Mouse (Mus musculus): Measurements from ENCODE around the gene Arhgef33. TPM values are rescaled to one million over a fixed set of nuclear protein-coding genes. Genes with fewer than 3 reads are reported as not detected.

Arhgef33 gene
- total RNA-seq, 1 experiment: 0.98 TPM

DNA sequence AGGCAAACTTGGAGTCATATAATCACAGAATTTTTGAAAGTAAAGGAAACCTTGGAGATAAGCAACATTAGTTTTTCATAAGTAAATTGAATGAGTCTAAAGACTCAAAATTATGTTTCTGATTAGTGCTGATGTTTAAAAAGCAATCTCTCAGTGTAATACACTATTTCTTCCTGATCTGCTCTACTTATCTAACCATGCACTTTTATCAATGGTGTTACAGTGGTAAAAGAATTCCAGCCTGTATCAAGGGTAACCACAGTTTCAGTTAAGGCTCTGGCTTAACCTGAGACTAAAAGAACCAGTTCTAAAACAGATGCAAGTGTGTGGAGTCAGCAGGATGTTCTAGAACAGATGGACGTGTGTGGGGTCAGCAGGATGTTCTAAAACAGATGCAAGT lies 113.8 kb downstream of the Arhgef33 start:
- Histone ChIP-seq H3K9me3 (ENCODE audit: control insufficient read depth, insufficient read depth, low read depth, low read length) (no peaks in the 10 kb centered on the region), H3K36me3 (ENCODE audit: control insufficient read depth, insufficient read depth, low read length, poor library complexity, severe bottlenecking) (peaks cover 10% of the 10 kb centered on the region), H3K27ac (ENCODE audit: insufficient read depth, low read depth, low read length, poor library complexity, severe bottlenecking) (no peak overlapping the region), H3K4me3 (ENCODE audit: insufficient read depth in 1 of 2, low read depth in 1 of 2, low read length in 2 of 2, poor library complexity in 1 of 2, severe bottlenecking in 1 of 2) (no peak overlapping the region), H3K9ac (ENCODE audit: insufficient read depth, low read depth, low read length, poor library complexity, severe bottlenecking) (no peak overlapping the region), H3K4me1 (ENCODE audit: control insufficient read depth in 2 of 2, insufficient read depth in 2 of 2, low read length in 2 of 2, poor library complexity in 1 of 2) (no peaks in the 10 kb centered on the region; a peak in 1 of 4 replicates)
- in situ Hi-C loops (cut with MboI; ENCODE audit: low sequenced_read_pairs in 2 of 2, unreplicated experiment in 2 of 2): no loop called here
- DNase-seq (ENCODE audit: low read depth, low spot score): no peak
- no peak for TF ChIP-seq CHD2 (IDR thresholded peaks at IDR 0.05; ENCODE audit: low read depth, low read length)
- no peak for TF ChIP-seq HCFC1 (IDR thresholded peaks at IDR 0.05; ENCODE audit: borderline replicate concordance, insufficient read depth, low read length)
- no peak for TF ChIP-seq ZNF384 (IDR thresholded peaks at IDR 0.05; ENCODE audit: low read depth, low read length)
- TF ChIP-seq ZC3H11A (IDR thresholded peaks at IDR 0.05; ENCODE audit: borderline replicate concordance, low read depth, low read length): no peak
- TF ChIP-seq MAFK (IDR thresholded peaks at IDR 0.05; ENCODE audit: insufficient read depth, low read depth, low read length): no peak

DNA sequence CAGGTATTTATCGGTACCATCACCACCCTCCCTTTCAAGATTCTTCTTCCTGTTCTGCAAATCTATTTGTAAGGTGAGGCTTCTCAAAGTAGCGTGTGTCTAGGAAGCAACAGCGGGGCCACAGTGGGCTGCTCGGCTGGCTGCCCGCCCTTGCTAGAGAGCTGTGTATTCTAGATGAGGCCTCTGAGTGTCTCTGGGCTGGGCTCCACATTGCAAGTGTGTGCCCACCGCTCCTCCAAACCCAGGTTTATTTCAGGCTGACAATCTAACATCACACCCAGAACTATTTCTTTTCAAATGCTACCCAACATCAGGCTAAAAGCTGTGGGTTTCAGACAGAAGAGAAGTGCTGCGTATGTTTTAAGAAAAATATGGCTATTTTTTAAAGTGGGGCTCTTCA lies 119.0 kb downstream of the Arhgef33 start:
- TF ChIP-seq MAFK (IDR thresholded peaks at IDR 0.05; ENCODE audit: insufficient read depth, low read depth, low read length) (no peak), ZNF384 (IDR thresholded peaks at IDR 0.05; ENCODE audit: low read depth, low read length) (no peak), HCFC1 (IDR thresholded peaks at IDR 0.05; ENCODE audit: borderline replicate concordance, insufficient read depth, low read length) (no peak), ZC3H11A (IDR thresholded peaks at IDR 0.05; ENCODE audit: borderline replicate concordance, low read depth, low read length) (no peak), CHD2 (IDR thresholded peaks at IDR 0.05; ENCODE audit: low read depth, low read length) (no peak)
- Histone ChIP-seq H3K27ac (ENCODE audit: insufficient read depth, low read depth, low read length, poor library complexity, severe bottlenecking) (no peak overlapping the region), H3K36me3 (ENCODE audit: control insufficient read depth, insufficient read depth, low read length, poor library complexity, severe bottlenecking) (peaks cover 10% of the 10 kb centered on the region), H3K9ac (ENCODE audit: insufficient read depth, low read depth, low read length, poor library complexity, severe bottlenecking) (no peak overlapping the region), H3K4me1 (ENCODE audit: control insufficient read depth in 2 of 2, insufficient read depth in 2 of 2, low read length in 2 of 2, poor library complexity in 1 of 2) (no peaks in the 10 kb centered on the region), H3K9me3 (ENCODE audit: control insufficient read depth, insufficient read depth, low read depth, low read length) (no peaks in the 10 kb centered on the region), H3K4me3 (ENCODE audit: insufficient read depth in 1 of 2, low read depth in 1 of 2, low read length in 2 of 2, poor library complexity in 1 of 2, severe bottlenecking in 1 of 2) (no peak overlapping the region)
- in situ Hi-C loops (cut with MboI; ENCODE audit: low sequenced_read_pairs in 2 of 2, unreplicated experiment in 2 of 2): no loop called here
- no peak for DNase-seq (ENCODE audit: low read depth, low spot score)

DNA sequence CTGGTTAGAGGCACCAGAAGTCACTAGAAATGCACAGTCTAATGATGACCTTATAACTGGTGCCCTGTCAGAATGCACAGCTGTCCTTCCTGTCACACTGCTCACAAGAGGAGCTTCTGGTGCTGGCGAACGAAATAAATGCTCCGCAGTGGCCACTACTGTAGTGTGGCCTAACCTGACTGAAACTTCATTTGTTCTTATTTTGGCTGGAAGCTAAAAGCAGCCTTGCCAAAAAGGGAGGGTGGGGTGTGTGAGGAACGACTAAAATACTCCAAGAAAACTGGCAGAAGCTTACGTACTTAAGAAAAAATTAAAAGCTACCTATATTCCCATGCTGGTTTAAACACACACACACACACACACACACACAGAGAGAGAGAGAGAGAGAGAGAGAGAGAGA lies 119.7 kb downstream of the Arhgef33 start:
- no peaks in the 10 kb centered on the region for H3K4me1 ChIP-seq (ENCODE audit: control insufficient read depth in 2 of 2, insufficient read depth in 2 of 2, low read length in 2 of 2, poor library complexity in 1 of 2)
- H3K27ac ChIP-seq (ENCODE audit: insufficient read depth, low read depth, low read length, poor library complexity, severe bottlenecking): no peak overlapping the region
- no peak for DNase-seq (ENCODE audit: low read depth, low spot score)
- TF ChIP-seq ZC3H11A (IDR thresholded peaks at IDR 0.05; ENCODE audit: borderline replicate concordance, low read depth, low read length): no peak
- H3K9ac ChIP-seq (ENCODE audit: insufficient read depth, low read depth, low read length, poor library complexity, severe bottlenecking): no peak overlapping the region
- in situ Hi-C loops (cut with MboI; ENCODE audit: low sequenced_read_pairs in 2 of 2, unreplicated experiment in 2 of 2): no loop called here
- H3K36me3 ChIP-seq (ENCODE audit: control insufficient read depth, insufficient read depth, low read length, poor library complexity, severe bottlenecking): peaks cover 10% of the 10 kb centered on the region
- H3K4me3 ChIP-seq (ENCODE audit: insufficient read depth in 1 of 2, low read depth in 1 of 2, low read length in 2 of 2, poor library complexity in 1 of 2, severe bottlenecking in 1 of 2): no peak overlapping the region
- no peaks in the 10 kb centered on the region for H3K9me3 ChIP-seq (ENCODE audit: control insufficient read depth, insufficient read depth, low read depth, low read length)

DNA sequence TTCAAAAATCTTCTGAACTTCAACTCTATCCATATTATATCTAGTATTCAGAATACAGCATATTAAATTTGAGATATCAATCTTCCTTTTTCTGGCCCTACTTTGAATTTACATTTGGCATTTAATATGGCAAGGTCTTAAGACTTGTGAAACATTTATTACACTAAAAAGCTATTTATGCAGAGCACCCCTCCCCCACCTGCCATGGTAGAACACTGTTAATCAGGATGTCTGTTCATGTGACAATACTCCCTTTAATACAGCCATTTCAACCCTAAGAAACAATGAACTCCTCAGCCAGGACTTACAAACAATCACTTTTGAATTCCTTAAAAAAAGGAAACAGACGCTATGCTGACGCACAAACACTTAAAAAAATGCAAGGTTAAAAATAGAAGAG lies 120.8 kb downstream of the Arhgef33 start:
- TF ChIP-seq ZNF384 (IDR thresholded peaks at IDR 0.05; ENCODE audit: low read depth, low read length): no peak
- no peak for TF ChIP-seq MAFK (IDR thresholded peaks at IDR 0.05; ENCODE audit: insufficient read depth, low read depth, low read length)
- TF ChIP-seq ZC3H11A (IDR thresholded peaks at IDR 0.05; ENCODE audit: borderline replicate concordance, low read depth, low read length): no peak
- no peak for TF ChIP-seq HCFC1 (IDR thresholded peaks at IDR 0.05; ENCODE audit: borderline replicate concordance, insufficient read depth, low read length)
- TF ChIP-seq CHD2 (IDR thresholded peaks at IDR 0.05; ENCODE audit: low read depth, low read length): no peak
- Histone ChIP-seq H3K9me3 (ENCODE audit: control insufficient read depth, insufficient read depth, low read depth, low read length) (no peaks in the 10 kb centered on the region), H3K27ac (ENCODE audit: insufficient read depth, low read depth, low read length, poor library complexity, severe bottlenecking) (no peak overlapping the region), H3K9ac (ENCODE audit: insufficient read depth, low read depth, low read length, poor library complexity, severe bottlenecking) (no peak overlapping the region), H3K4me3 (ENCODE audit: insufficient read depth in 1 of 2, low read depth in 1 of 2, low read length in 2 of 2, poor library complexity in 1 of 2, severe bottlenecking in 1 of 2) (no peak overlapping the region), H3K4me1 (ENCODE audit: control insufficient read depth in 2 of 2, insufficient read depth in 2 of 2, low read length in 2 of 2, poor library complexity in 1 of 2) (no peaks in the 10 kb centered on the region), H3K36me3 (ENCODE audit: control insufficient read depth, insufficient read depth, low read length, poor library complexity, severe bottlenecking) (peaks cover 4% of the 10 kb centered on the region)
- in situ Hi-C loops (cut with MboI; ENCODE audit: low sequenced_read_pairs in 2 of 2, unreplicated experiment in 2 of 2): no loop called here
- DNase-seq (ENCODE audit: low read depth, low spot score): no peak

DNA sequence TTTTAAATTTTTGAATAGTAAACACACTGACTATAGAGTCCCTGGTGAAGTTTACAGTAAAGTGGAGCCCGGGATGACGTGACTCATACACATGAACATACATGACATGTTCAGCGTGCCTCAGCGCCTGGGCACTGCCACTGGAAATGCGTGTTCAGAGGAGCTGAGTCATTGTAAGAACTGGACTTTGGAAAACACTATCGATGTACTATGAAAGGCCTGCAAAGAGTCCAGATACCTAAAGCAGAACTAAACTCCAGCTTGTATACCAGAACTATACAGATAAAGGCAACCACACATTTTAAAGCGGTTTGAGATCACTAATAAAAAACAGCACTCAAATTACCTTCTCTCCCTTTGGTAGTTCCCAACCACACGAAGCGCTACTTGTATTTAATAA lies 124.8 kb downstream of the Arhgef33 start:
- TF ChIP-seq CHD2 (IDR thresholded peaks at IDR 0.05; ENCODE audit: low read depth, low read length) (no peak), MAFK (IDR thresholded peaks at IDR 0.05; ENCODE audit: insufficient read depth, low read depth, low read length) (no peak), ZC3H11A (IDR thresholded peaks at IDR 0.05; ENCODE audit: borderline replicate concordance, low read depth, low read length) (no peak)
- DNase-seq (ENCODE audit: low read depth, low spot score): no peak
- Histone ChIP-seq H3K9ac (ENCODE audit: insufficient read depth, low read depth, low read length, poor library complexity, severe bottlenecking) (no peak overlapping the region), H3K4me1 (ENCODE audit: control insufficient read depth in 2 of 2, insufficient read depth in 2 of 2, low read length in 2 of 2, poor library complexity in 1 of 2) (no peaks in the 10 kb centered on the region), H3K4me3 (ENCODE audit: insufficient read depth in 1 of 2, low read depth in 1 of 2, low read length in 2 of 2, poor library complexity in 1 of 2, severe bottlenecking in 1 of 2) (no peak overlapping the region), H3K9me3 (ENCODE audit: control insufficient read depth, insufficient read depth, low read depth, low read length) (no peaks in the 10 kb centered on the region), H3K36me3 (ENCODE audit: control insufficient read depth, insufficient read depth, low read length, poor library complexity, severe bottlenecking) (peaks cover 11% of the 10 kb centered on the region), H3K27ac (ENCODE audit: insufficient read depth, low read depth, low read length, poor library complexity, severe bottlenecking) (no peak overlapping the region)
- in situ Hi-C loops (cut with MboI; ENCODE audit: low sequenced_read_pairs in 2 of 2, unreplicated experiment in 2 of 2): no loop called here

All from ES-E14 (cell line).